Mouse (Mus musculus): ENCODE measurements around the gene Mlana. TPM values are rescaled to one million over a fixed set of nuclear protein-coding genes. Genes with fewer than 3 reads are reported as not detected.

Gene Mlana
- total RNA-seq, 2 experiments from 2014 or later = 0.43 to 1.2 TPM

DNA sequence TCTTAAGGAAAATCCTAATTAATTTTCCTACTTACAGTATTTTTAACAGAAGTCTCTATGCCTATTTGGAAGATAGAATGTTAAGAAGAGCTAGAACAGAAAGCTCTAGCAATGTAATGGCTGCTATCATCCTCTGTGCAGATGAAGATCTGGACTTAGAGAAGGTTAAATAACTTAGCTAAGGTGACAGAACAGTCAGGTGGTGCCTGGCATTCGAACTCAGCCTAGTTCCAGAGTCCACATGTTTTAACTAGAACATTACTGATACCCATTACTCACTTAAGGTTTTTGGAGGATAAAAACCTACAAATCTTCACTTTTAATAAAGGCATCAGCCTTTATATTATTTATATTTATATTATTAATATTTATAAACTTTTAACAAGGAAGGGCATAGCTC, 43.0 kb downstream of the Mlana start:
- DNase-seq (ENCODE audit: low spot score in 2 of 2) = no peak

DNA sequence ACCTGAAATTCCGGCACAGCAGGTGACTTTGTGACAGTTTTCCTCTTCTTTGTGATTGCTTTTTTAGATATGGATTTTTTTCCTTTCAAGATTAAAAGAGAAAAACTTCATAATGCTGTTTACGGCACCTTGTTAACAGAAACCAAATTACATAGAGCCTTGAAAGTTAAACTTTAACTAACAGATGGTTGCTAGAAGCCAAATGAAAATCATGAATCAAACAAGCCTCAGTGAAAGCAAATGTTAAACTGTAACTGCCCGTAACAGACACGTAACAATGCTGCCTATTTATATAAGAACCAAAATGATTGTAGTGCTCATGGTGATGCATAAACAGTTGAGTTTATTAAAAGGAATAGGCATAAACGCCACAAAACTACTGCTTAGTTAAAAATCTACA, 45.9 kb downstream of the Mlana start:
- DNase-seq (ENCODE audit: low spot score in 2 of 2) = no peak

DNA sequence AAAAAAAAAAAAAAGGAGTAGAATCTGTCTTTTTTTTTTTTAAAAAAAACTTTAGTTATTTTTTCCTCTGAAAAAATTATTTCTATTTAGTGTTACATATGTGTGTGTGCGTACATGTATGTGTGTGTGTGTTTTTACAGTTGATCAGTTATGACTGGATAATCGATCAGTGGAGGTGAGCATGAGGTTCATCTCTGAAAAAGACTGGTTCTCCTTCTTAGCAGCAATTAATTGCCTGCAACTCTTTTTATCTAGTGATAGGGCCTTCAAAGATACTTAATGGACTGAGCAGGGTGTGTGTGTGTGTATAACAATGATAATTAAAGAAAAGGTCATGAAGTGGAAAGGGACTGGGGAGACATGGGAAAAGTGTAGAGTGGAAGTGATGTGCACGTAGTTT, 53.4 kb downstream of the Mlana start:
- DNase-seq (ENCODE audit: low spot score in 2 of 2) = no peak

DNA sequence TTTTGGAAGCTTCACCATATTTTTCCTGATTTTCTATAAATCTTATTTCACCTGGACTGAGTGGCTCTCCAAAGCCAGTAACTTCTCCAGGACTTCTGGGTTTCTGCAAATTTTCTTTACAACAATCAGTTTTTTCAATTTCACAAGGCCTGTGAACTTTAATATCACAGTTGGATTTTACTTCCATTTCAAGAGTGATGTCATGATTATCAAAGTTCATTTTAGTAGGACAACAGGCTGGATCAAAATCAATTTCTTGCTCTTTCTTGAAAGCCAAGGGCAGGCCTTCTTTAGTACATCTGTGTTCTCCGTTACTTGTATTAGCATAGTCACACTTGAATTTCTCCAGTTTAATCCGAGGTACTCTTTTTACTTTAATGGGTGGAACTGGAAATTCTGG, 56.3 kb downstream of the Mlana start:
- DNase-seq (ENCODE audit: low spot score in 2 of 2) = no peak

Other genes with a start within 250 kb of the Mlana start
- gene Ric1, start 175.5 kb upstream of the Mlana start, total RNA-seq (2021) = 10 to 100 TPM; 45.4 to 46.1 TPM
- gene Ermp1, start 49.4 kb upstream of the Mlana start, total RNA-seq (2021) = 10 to 100 TPM; 56.7 to 56.8 TPM
- gene 9930021J03Rik, start 108.2 kb downstream of the Mlana start, total RNA-seq (2021) = 10 to 100 TPM; 25.0 to 27.3 TPM
- 10 to 100 TPM; 30.0 to 32.1 TPM for gene Ranbp6, start 115.2 kb downstream of the Mlana start, total RNA-seq (2021)
- gene Il33, start 227.3 kb downstream of the Mlana start, total RNA-seq (2021) = 10 to 100 TPM; 10.9 to 11.2 TPM

All from layer of hippocampus, postnatal 14 days (tissue).